Mouse (Mus musculus) neural tube, embryonic 13.5 days (tissue): Measurements from ENCODE around the gene Slc12a4. TPM values are rescaled to one million over a fixed set of nuclear protein-coding genes. Genes with fewer than 3 reads are reported as not detected.
"Not testable (repeated sequence)": the region's sequence is repeated elsewhere in the genome, so short reads cannot be mapped to it uniquely, and the experiment has no call there.

Source experiments
- ATAC-seq: fragments of 200-750 bp; cut with Nextera tagmentation; 2 replicates; pipeline ENCODE4 v1.8.0; 2017; ENCODE audit warnings: low read depth, mild to moderate bottlenecking, moderate TSS enrichment, moderate library complexity
- H3K27ac ChIP-seq: fragments of 300-500 bp; sonication (generic); replicated peaks from 2 replicates; pipeline ENCODE4 v1.5.1; 2015; ENCODE audit warnings: moderate library complexity, mild to moderate bottlenecking, inconsistent platforms
- H3K27me3 ChIP-seq: fragments of 300-500 bp; sonication (generic); 2 replicates; pipeline ENCODE4 v1.6.1; 2015; ENCODE audit warnings: mild to moderate bottlenecking, inconsistent platforms
- H3K36me3 ChIP-seq: fragments of 300-500 bp; sonication (generic); 2 replicates; pipeline ENCODE4 v1.6.1; 2015; ENCODE audit warnings: mild to moderate bottlenecking, inconsistent platforms
- H3K4me1 ChIP-seq: fragments of 300-500 bp; sonication (generic); replicated peaks from 2 replicates; pipeline ENCODE4 v1.6.1; 2015; ENCODE audit warnings: inconsistent platforms
- H3K4me2 ChIP-seq: fragments of 300-500 bp; sonication (generic); 2 replicates; pipeline ENCODE4 v1.6.1; 2015; ENCODE audit warnings: inconsistent platforms, mild to moderate bottlenecking, moderate library complexity
- H3K4me3 ChIP-seq: fragments of 300-500 bp; sonication (generic); 2 replicates; pipeline ENCODE4 v1.5.1; 2015; ENCODE audit warnings: mild to moderate bottlenecking, inconsistent platforms
- H3K9ac ChIP-seq: fragments of 300-500 bp; sonication (generic); 2 replicates; pipeline ENCODE4 v1.6.1; 2015; ENCODE audit warnings: moderate library complexity, mild to moderate bottlenecking, inconsistent platforms
- H3K9me3 ChIP-seq: fragments of 300-500 bp; sonication (generic); 2 replicates; pipeline ENCODE4 v1.6.1; 2016; ENCODE audit warnings: inconsistent platforms
- WGBS: fragments of 180-500 bp; shearing (Covaris S2); methylation state at CpG from one replicate; pipeline ENCODE4 v1.1.7; 2015; 5-methylcytosine and 5-hydroxymethylcytosine counted together
- polyA plus RNA-seq: library from polyadenylated mRNA; unstranded; fragments of >200 nt; fragmentation: Nextera tagmentation; extraction: Ambion mirVana; gene quantifications from 2 replicates; pipeline ENCODE4 v1.2.1, GENCODE M21; 2015

Slc12a4 gene
- polyA plus RNA-seq, 1 experiment from 2014 or later: 8.7 TPM

DNA sequence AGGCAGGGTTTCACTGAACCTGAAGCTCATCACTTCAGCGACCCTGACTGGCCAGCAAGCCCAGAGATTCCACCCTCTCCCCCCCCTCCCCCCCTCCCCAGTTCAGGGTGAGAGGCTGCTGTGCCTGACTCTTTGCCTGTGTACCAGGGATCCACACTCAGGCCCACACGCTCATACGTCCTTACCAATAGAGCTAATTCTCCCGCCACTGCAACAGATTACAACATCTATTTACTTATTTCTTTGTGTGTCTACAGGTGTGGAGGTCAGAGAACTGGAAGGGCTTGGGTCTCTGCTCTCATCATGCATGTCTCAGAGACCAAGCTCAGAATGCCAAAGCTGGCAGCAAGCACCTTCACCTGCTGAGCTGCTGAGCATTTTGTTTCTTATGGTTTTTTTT is 27.3 kb upstream of the Slc12a4 start:
- Histone ChIP-seq H3K36me3 (no peaks in the 10 kb centered on the region), H3K4me2 (no peak overlapping the region), H3K27ac (no peak overlapping the region), H3K4me1 (no peaks in the 10 kb centered on the region), H3K4me3 (no peak overlapping the region), H3K27me3 (0 out of 2 replicates have a peak, but pooled peaks cover 7% of the 10 kb centered on the region), H3K9me3 (no peaks in the 10 kb centered on the region), H3K9ac (no peak overlapping the region)
- 64% methylated on average over 4 of the region's 4 CpGs for WGBS
- no peak for ATAC-seq

DNA sequence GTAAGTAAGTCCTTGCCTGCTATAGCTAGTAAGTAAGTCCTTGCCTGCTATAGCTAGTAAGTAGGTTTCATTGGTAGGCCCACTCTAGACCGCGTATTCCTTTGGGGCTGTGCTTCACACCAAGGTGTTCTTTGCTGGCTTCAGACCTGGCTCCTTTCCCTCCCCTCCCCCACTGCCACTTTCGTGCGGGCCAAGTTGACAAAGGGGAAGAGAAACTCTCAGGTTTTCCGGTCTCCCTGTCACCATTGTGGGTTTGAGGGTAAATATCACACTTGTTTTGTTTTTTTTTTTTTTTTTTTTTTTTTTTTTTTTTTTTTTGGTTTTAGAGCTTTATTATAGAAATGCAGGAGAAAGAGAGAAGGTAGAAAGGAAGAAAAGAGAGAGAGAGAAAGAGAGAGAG is 26.6 kb upstream of the Slc12a4 start:
- Histone ChIP-seq H3K36me3 (no peaks in the 10 kb centered on the region), H3K9me3 (no peaks in the 10 kb centered on the region), H3K27ac (no peak overlapping the region), H3K27me3 (0 out of 2 replicates have a peak, but pooled peaks cover 7% of the 10 kb centered on the region), H3K4me2 (no peak overlapping the region), H3K4me1 (no peaks in the 10 kb centered on the region), H3K4me3 (no peak overlapping the region), H3K9ac (no peak overlapping the region)
- 66% methylated on average over 5 of the region's 5 CpGs for WGBS
- ATAC-seq: no peak

DNA sequence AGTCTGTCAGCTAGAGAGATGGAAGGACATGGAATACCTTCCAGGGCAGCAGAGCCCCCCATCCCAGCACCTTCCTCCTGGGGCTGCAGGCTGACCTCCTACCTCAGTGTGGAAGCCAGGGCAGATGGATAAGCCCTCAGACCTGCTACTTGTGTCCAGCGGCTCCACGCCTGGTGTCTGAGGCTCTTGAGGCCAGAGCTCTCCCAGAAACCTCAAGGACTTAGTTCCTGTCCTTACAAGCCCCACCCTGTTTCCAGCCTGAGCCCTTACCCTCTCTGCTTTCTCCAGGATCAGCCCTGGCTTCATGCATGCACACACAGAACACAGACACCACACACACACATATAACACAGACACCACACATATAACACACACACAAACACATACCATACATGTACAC is 25.6 kb upstream of the Slc12a4 start:
- 75% methylated on average over 2 of the region's 2 CpGs for whole genome bisulfite sequencing
- Histone ChIP-seq H3K27ac (no peak overlapping the region), H3K9me3 (no peaks in the 10 kb centered on the region), H3K4me1 (no peaks in the 10 kb centered on the region), H3K4me3 (no peak overlapping the region), H3K27me3 (0 out of 2 replicates have a peak, but pooled peaks cover 7% of the 10 kb centered on the region), H3K36me3 (no peaks in the 10 kb centered on the region), H3K4me2 (no peak overlapping the region), H3K9ac (no peak overlapping the region)
- no peak for ATAC-seq

DNA sequence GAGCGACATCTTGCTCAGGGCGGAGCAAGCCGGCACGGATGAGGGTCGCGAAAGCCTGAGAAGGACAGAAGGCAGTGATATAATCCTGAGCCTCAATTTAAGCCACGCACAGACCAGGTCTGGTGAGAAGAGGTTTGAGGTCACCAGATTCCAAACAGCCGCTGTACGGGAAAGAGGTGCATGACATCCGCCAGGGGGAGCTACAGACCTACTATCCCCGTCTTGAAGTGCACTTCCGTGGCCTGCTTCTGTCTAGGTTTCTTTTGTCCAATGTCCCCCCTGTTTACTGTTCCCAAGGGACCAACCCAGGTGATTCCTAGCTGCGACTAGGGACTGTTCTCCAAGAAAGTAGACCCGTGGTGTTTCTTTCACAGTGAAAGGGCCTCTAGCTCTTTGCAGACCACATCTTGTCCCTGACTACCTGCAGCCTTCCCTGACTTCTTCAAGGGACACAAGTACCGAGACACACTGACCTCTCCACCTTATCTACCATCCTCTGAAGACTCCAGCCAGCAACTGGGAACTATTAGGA is 25.0 kb upstream of the Slc12a4 start, which contains the start of gene Dus2:
Gene Dus2, plus strand, starts transcription at position 482 of the 532 bp plus-strand sequence.
- Histone ChIP-seq H3K9ac (0 out of 2 replicates have a peak within 1 kb of the TSS, but pooled peaks have one; percentile 17), H3K4me2 (peak within 1 kb of the TSS; percentile 13; the same call in 1 of the 2 replicates), H3K27ac (no peak within 1 kb of the TSS), H3K27me3 (0 out of 2 replicates have a peak, but pooled peaks cover 7% of the 10 kb centered on the region), H3K4me1 (no peaks in the 10 kb centered on the region), H3K36me3 (no peaks in the 10 kb centered on the region), H3K9me3 (no peaks in the 10 kb centered on the region), H3K4me3 (no peak within 1 kb of the TSS)
- 12% methylated on average over 15 of the region's 15 CpGs for WGBS
- 0 out of 2 replicates have a peak, but pooled peaks have one; percentile 61 for ATAC-seq

DNA sequence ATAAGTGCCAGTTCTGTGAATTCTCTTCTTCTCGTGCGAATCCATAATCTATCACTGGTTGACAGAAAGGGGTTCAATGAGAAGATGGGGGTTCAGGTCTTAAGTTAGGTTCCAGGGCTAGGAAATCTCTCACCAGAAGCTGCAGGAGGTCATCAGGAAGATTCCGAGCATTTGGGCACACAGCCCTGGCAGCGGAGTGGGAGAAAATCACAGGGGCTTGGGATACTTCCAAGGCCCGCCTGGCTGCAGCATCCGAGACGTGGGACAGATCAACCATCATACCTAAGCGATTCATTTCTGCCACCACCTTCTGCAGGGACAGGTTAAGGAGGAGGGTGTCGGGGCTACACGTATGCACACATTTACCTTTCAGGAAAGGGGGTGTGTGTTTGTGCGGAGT is 22.6 kb upstream of the Slc12a4 start:
- Histone ChIP-seq H3K9me3 (no peaks in the 10 kb centered on the region), H3K4me3 (no peak overlapping the region), H3K4me1 (no peaks in the 10 kb centered on the region), H3K4me2 (no peak overlapping the region), H3K27me3 (0 out of 2 replicates have a peak, but pooled peaks cover 7% of the 10 kb centered on the region), H3K36me3 (no peaks in the 10 kb centered on the region), H3K9ac (no peak overlapping the region), H3K27ac (no peak overlapping the region)
- 87% methylated on average over 11 of the region's 11 CpGs for WGBS
- ATAC-seq: no peak

DNA sequence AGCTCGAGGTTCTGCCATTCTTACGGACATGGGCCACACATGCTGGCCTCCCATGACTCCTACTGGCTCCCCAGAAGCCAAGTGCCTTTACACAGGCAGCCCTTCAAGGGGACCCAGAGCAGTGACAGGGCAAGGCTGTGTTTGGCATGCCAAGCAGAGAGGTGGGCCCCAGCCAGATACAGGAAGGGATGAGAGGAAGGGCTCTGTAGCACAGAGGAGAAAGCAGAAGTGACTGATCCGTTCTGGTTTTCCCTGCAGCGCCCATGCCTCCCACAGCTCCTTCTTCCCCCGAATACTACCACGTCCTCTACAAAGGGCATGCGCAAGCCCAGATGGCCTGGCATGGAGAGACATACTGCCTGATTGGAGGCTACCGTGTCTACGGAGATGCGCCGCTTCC is 17.5 kb upstream of the Slc12a4 start:
- not testable (repeated sequence) for H3K36me3 ChIP-seq, H3K27ac ChIP-seq, H3K4me2 ChIP-seq, H3K9ac ChIP-seq, ATAC-seq, H3K4me3 ChIP-seq, H3K4me1 ChIP-seq, H3K9me3 ChIP-seq, H3K27me3 ChIP-seq
- WGBS: 83% methylated on average over 11 of the region's 11 CpGs

DNA sequence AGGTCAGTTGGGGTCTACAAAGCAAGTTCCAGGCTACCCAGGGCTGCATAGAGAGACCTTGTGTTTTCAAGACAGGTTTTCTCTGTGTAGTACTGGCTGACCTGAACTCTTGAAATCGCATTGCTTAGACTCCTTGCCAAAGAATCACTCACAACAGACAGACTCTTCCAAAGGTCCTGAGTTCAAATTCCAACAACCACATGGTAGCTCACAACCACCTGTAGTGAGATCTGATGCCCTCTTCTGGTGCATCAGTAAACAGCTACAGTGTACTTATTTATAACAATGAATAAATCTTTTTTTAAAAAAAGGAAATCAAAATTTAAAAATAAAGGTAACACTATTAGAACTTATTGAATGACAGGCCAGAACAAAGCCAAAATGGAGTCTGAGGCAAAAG is 15.2 kb upstream of the Slc12a4 start:
- 93% methylated on average over 1 of the region's 1 CpGs for WGBS
- Histone ChIP-seq H3K27ac (no peak overlapping the region), H3K9me3 (no peaks in the 10 kb centered on the region), H3K36me3 (no peaks in the 10 kb centered on the region), H3K4me2 (no peak overlapping the region), H3K4me1 (no peaks in the 10 kb centered on the region), H3K9ac (no peak overlapping the region), H3K4me3 (no peak overlapping the region), H3K27me3 (no peaks in the 10 kb centered on the region)
- no peak for ATAC-seq

DNA sequence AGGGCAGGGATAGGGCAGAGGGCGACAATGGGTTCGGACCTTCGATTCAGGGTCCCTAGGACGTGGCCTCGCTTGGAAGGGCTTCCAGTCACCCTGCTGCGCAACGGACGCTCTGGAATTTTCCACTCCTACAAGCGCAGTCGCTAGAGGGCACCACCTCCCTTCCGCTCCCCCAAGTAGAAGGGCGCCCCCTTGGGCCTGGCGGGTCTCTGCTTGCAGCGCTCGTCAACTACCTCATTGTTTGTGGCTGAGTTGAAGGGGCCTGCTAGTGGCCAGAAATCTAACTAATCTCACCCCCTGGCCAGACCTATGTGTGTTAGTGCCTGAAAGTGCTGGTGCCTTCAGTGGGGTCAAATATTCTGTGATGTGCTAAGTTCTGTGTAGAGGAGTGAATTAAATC is 13.4 kb upstream of the Slc12a4 start, which contains the start of gene Dpep3:
Gene Dpep3, minus strand, starts transcription at position 105 of the 400 bp plus-strand sequence.
- Histone ChIP-seq H3K4me2 (no peak within 1 kb of the TSS), H3K27ac (no peak within 1 kb of the TSS), H3K27me3 (no peaks in the 10 kb centered on the region), H3K4me1 (no peaks in the 10 kb centered on the region), H3K36me3 (no peaks in the 10 kb centered on the region), H3K4me3 (no peak within 1 kb of the TSS), H3K9me3 (no peaks in the 10 kb centered on the region), H3K9ac (no peak within 1 kb of the TSS)
- no peak for ATAC-seq
- WGBS: 90% methylated on average over 15 of the region's 15 CpGs

DNA sequence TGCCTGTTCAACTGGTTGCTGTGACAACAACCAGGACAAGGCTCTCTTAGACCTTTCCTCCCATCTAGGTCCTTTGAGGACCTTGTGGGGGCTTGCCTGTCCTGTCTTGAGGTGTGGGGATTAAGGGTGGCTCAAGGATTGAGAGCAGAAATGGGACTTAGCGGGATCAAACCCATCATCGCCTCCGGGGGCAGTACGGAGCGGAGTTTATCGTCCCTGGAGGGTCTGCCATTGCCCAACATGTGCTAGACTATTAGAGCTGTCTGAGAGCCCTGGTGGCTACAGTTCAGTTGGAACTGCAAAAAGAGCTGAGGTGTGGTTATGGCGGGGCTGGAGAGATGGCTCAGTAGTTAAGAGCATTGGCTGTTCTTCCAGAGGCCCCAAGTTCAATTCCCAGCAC is 9.5 kb upstream of the Slc12a4 start:
- H3K4me3 ChIP-seq: no peak overlapping the region
- no peaks in the 10 kb centered on the region for H3K27me3 ChIP-seq
- H3K9me3 ChIP-seq: no peaks in the 10 kb centered on the region
- no peak for ATAC-seq
- 64% methylated on average over 7 of the region's 7 CpGs for WGBS
- H3K9ac ChIP-seq: no peak overlapping the region
- H3K4me2 ChIP-seq: no peak overlapping the region
- H3K36me3 ChIP-seq: no peaks in the 10 kb centered on the region
- H3K4me1 ChIP-seq: no peaks in the 10 kb centered on the region
- no peak overlapping the region for H3K27ac ChIP-seq

DNA sequence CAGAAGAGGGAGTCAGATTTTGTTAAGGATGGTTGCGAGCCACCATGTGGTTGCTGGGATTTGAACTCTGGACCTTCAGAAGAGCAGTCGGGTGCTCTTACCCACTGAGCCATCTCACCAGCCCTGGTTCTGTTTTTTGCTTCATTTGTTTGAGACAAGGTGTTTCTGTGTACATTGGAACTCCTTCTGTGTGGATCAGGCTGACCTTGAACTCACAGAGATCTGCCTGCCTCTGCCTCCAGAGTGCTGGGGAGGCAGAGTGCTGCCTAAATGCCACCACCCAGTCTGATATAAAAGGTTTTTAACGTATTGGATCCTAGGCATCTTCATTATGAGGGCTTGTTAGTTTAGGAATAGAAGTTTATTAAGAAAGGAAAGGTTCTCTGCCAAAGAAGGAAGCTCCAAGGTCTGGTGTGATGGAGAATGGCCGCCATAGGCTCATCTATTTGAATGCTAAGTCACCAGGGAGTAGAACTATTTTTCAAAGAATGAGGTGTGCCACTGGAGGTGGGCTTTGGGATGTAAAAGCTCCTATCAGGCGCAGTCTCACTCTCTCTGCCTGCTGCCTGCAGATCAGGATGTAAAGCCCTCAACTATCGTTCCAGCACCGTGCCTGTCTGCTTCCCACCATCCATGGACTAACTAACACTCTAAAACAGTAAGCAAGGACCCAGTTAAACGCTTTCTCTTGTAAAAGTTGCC is 5.3 kb upstream of the Slc12a4 start:
- peaks cover 21% of the 10 kb centered on the region for H3K27me3 ChIP-seq
- 70% methylated on average over 8 of the region's 8 CpGs for WGBS
- H3K9me3 ChIP-seq: no peaks in the 10 kb centered on the region
- no peak overlapping the region for H3K4me3 ChIP-seq
- no peaks in the 10 kb centered on the region for H3K4me1 ChIP-seq
- no peak overlapping the region for H3K27ac ChIP-seq
- no peaks in the 10 kb centered on the region for H3K36me3 ChIP-seq
- no peak for ATAC-seq
- H3K4me2 ChIP-seq: no peak overlapping the region
- no peak overlapping the region for H3K9ac ChIP-seq

DNA sequence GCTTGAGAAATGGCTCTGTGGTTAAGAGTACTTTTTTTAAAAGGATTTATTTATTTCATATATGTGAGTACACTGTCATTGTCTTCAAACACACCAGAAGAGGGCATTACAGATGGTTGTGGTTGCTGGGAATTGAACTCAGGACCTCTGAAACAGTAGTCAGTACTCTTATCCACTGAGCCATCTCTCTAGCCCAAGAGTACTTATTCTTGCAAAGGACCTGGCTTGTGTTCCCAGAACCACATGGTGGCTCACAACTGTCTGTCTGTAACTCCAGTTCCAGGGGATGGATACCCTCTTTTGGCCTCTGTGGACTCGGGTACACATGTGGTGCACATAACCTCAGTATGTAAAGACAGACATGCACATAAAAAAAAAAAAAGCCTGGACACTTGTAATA is 3.5 kb upstream of the Slc12a4 start:
- Histone ChIP-seq H3K4me2 (no peak overlapping the region), H3K9me3 (no peaks in the 10 kb centered on the region), H3K27ac (no peak overlapping the region), H3K36me3 (no peaks in the 10 kb centered on the region), H3K9ac (no peak overlapping the region), H3K4me3 (no peak overlapping the region), H3K27me3 (peaks cover 39% of the 10 kb centered on the region), H3K4me1 (peaks cover 11% of the 10 kb centered on the region)
- WGBS: 79% methylated on average over 1 of the region's 1 CpGs
- no peak for ATAC-seq

DNA sequence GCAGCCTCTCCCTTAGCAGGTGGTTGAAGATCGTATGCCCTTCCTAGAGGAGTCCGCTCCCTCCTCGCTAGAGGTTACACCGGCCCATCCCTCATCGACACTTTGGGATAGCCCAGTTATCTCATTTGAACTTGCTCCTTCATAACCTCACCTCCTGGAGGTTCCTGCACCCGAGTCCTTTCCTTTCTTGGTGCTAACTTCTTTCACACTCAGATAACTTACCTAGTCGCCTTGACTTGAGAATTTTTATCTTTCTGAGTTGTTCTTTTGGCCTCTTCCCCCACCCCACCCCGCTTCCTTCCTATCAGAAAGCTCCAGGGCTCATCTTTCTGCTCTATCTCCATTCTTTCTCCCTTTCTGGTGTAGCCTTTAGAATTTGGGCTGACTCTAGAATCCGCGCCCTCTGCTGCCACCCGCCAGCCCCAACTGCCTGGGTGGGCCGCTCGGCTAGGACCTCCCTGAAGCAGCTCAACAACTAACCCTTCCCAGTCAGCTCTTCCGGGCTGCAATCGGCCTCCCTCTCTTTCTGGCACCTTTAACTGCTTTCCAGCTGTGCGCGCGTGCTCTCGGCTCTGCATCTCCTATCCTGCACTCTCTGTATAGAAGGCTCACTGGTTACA is 905 bp upstream of the Slc12a4 start:
- H3K4me1 ChIP-seq: peaks cover 11% of the 10 kb centered on the region
- H3K4me2 ChIP-seq: peak overlapping the region; percentile 60
- H3K27ac ChIP-seq: no peak overlapping the region
- peak overlapping the region; percentile 4; the same call in 1 of the 2 replicates for H3K4me3 ChIP-seq
- ATAC-seq: no peak
- WGBS: 8% methylated on average over 19 of the region's 19 CpGs
- no peaks in the 10 kb centered on the region for H3K9me3 ChIP-seq
- H3K27me3 ChIP-seq: peaks cover 45% of the 10 kb centered on the region
- H3K36me3 ChIP-seq: no peaks in the 10 kb centered on the region
- no peak overlapping the region for H3K9ac ChIP-seq
